In the genomic region with DNA sequence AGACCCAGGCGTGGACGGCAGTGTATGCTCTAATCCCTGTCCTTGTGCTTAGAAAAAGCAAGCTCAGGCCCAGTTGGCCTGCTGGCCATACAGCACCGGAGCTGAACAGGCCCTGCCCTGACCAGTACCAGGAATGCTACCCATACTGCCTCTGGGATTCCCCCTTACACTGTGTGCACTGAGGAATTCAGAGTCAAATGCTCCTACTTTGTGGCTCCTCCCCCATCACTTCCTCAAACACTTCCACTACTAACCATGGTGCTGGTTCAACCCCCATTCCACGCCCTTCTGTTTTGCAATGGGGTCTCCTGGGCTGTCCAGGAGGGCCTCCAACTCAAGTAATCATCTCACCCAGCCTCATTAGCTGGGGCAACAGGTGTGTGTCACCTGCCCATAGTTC, we compare ENCODE assay signal across 14 mouse cellular contexts. TPM values are rescaled to one million over a fixed set of nuclear protein-coding genes. Genes with fewer than 3 reads are reported as not detected.
DNase-seq lines count a peak whose midpoint lies in the region; ATAC-seq and TF ChIP-seq lines count a peak whose summit lies in the region.
"Had no signal": no experiment of that assay in that cellular context is flagged by ENCODE, and none has a peak within 500 bp of the region (broad histone marks: within the 10 kb centered on the region; RNA-seq: fewer than 3 reads in every experiment).

No protein-coding gene starts in this region.

- WGBS in kidney, embryonic 16.5 days: 79% methylated on average over 4 of the region's 4 CpGs
- WGBS in liver, embryonic 13.5 days (ENCODE audit: insufficient replicate concordance): 49% methylated on average over 4 of the region's 4 CpGs

- H3K9ac ChIP-seq in kidney, embryonic 16.5 days (replicated peaks; ENCODE audit: low read length): no peak overlapping the region
- H3K9ac ChIP-seq in liver, embryonic 13.5 days: no peak overlapping the region
- H3K9ac ChIP-seq: forebrain, embryonic 15.5 days had no signal

- ATAC-seq in kidney, embryonic 16.5 days (ENCODE audit: low FRiP score, low TSS enrichment): peak; percentile 35; the same call in 1 of the 2 replicates
- ATAC-seq in liver, embryonic 13.5 days (ENCODE audit: low read depth): peak; percentile 34; the same call in 1 of the 2 replicates
- ATAC-seq: CD4-positive, CD25-positive, alpha-beta regulatory T cell, adult 4 months; forebrain, embryonic 15.5 days had no signal

- intact Hi-C loops in left cerebral cortex, postnatal 14 days (cut with DNase I): no loop called here

- H3K36me3 ChIP-seq in kidney, embryonic 16.5 days (ENCODE audit: insufficient read depth, low read length): no peaks in the 10 kb centered on the region
- H3K36me3 ChIP-seq in E14TG2a.4 (ENCODE audit: insufficient read depth, low read length): peaks cover 76% of the 10 kb centered on the region
- no peaks in the 10 kb centered on the region for H3K36me3 ChIP-seq in liver, embryonic 13.5 days
- H3K36me3 ChIP-seq: forebrain, embryonic 15.5 days had no signal

- no peak for TF ChIP-seq CTCF in E14TG2a.4 (conservative IDR thresholded peaks at IDR 0.05; ENCODE audit: low read length)

- DNase-seq in kidney, postnatal 4 days: no peak
- peak; percentile 89 for DNase-seq in ZHBTc4 (ENCODE audit: low read depth, low spot score)
- DNase-seq in liver, embryonic 13.5 days: no peak
- no peak for DNase-seq in left cerebral cortex, postnatal 14 days (ENCODE audit: low spot score in 2 of 2)
- DNase-seq in adrenal gland, postnatal 10 days: no peak
- no peak for DNase-seq in testis, postnatal 14 days (ENCODE audit: low spot score)
- DNase-seq: cerebellum, adult 18-20 months; thymus, postnatal 4 days had no signal

- peaks cover 47% of the 10 kb centered on the region for H3K4me1 ChIP-seq in kidney, embryonic 16.5 days (ENCODE audit: insufficient read depth, low read length)
- peaks cover 100% of the 10 kb centered on the region for H3K4me1 ChIP-seq in E14TG2a.4 (replicated peaks; ENCODE audit: low read depth, low read length)
- peaks cover 31% of the 10 kb centered on the region for H3K4me1 ChIP-seq in liver, embryonic 13.5 days (replicated peaks)
- H3K4me1 ChIP-seq: forebrain, embryonic 15.5 days had no signal

- no peaks in the 10 kb centered on the region for H3K9me3 ChIP-seq in kidney, embryonic 16.5 days (ENCODE audit: low read length)
- no peaks in the 10 kb centered on the region for H3K9me3 ChIP-seq in E14TG2a.4 (ENCODE audit: low read length)
- no peaks in the 10 kb centered on the region for H3K9me3 ChIP-seq in liver, embryonic 13.5 days (replicated peaks)
- H3K9me3 ChIP-seq: forebrain, embryonic 15.5 days had no signal

- H3K4me3 ChIP-seq in kidney, embryonic 16.5 days (ENCODE audit: low read length): no peak overlapping the region
- peak overlapping the region; percentile 57 for H3K4me3 ChIP-seq in E14TG2a.4 (replicated peaks; ENCODE audit: low read length)
- H3K4me3 ChIP-seq in liver, embryonic 13.5 days (replicated peaks): no peak overlapping the region
- H3K4me3 ChIP-seq: forebrain, embryonic 15.5 days; layer of hippocampus, adult 2 months had no signal

- H3K27me3 ChIP-seq in kidney, embryonic 16.5 days (ENCODE audit: insufficient read depth, low read length): no peaks in the 10 kb centered on the region
- H3K27me3 ChIP-seq in E14TG2a.4 (ENCODE audit: insufficient read depth, low read length): no peaks in the 10 kb centered on the region
- H3K27me3 ChIP-seq in liver, embryonic 13.5 days: no peaks in the 10 kb centered on the region
- H3K27me3 ChIP-seq: forebrain, embryonic 15.5 days had no signal

- H3K4me2 ChIP-seq in kidney, embryonic 16.5 days (replicated peaks; ENCODE audit: low read depth, low read length): no peak overlapping the region
- H3K4me2 ChIP-seq in liver, embryonic 13.5 days: no peak overlapping the region
- H3K4me2 ChIP-seq: forebrain, embryonic 15.5 days had no signal

- H3K27ac ChIP-seq in kidney, embryonic 16.5 days (ENCODE audit: low read length): no peak overlapping the region
- H3K27ac ChIP-seq in liver, embryonic 13.5 days: 0 out of 2 replicates have a peak overlapping the region, but pooled peaks have one; percentile 23
- H3K27ac ChIP-seq: forebrain, embryonic 15.5 days; layer of hippocampus, adult 2 months had no signal

RNA-seq across cellular contexts. Expression of a gene that starts 18.4 kb away (rescaled TPM):
- 0.22 and 0.36 TPM in 2 replicates for polyA plus RNA-seq in kidney, embryonic 16.5 days (2015; fragmentation: Nextera tagmentation; extraction: Ambion mirVana)
- not detected in 2 replicates for polyA plus RNA-seq in liver, embryonic 13.5 days (2015; fragmentation: Nextera tagmentation; extraction: Ambion mirVana)
- not detected for total RNA-seq in left cerebral cortex, postnatal 14 days (2021)
- not detected for total RNA-seq in adrenal gland, postnatal 10 days (2021)
- total RNA-seq: gastrocnemius, adult 8-10 months; layer of hippocampus, adult 2 months had no signal
- polyA plus RNA-seq: CD4-positive, CD25-positive, alpha-beta regulatory T cell, adult 4 months; forebrain, embryonic 15.5 days had no signal

RNA-seq across cellular contexts. Expression of a gene that starts 29.1 kb away (rescaled TPM):
- 0.49 and 1.4 TPM in 2 replicates for polyA plus RNA-seq in kidney, embryonic 16.5 days (2015; fragmentation: Nextera tagmentation; extraction: Ambion mirVana)
- polyA plus RNA-seq in liver, embryonic 13.5 days (2015; fragmentation: Nextera tagmentation; extraction: Ambion mirVana): not detected in 2 replicates
- not detected for total RNA-seq in left cerebral cortex, postnatal 14 days (2021)
- under 1 TPM in 1 of 2 experiments, not detected in 1; 0.09 TPM for total RNA-seq in adrenal gland, postnatal 10 days (2021)
- total RNA-seq: gastrocnemius, adult 8-10 months; layer of hippocampus, adult 2 months had no signal
- polyA plus RNA-seq: forebrain, embryonic 15.5 days had no signal

RNA-seq across cellular contexts. Expression of a gene that starts 30.3 kb away (rescaled TPM):
- polyA plus RNA-seq in kidney, embryonic 16.5 days (2015; fragmentation: Nextera tagmentation; extraction: Ambion mirVana): 0.69 and 0.89 TPM in 2 replicates
- polyA plus RNA-seq in liver, embryonic 13.5 days (2015; fragmentation: Nextera tagmentation; extraction: Ambion mirVana): 1.4 and 1.6 TPM in 2 replicates
- total RNA-seq in left cerebral cortex, postnatal 14 days (2021): under 1 TPM; 0.44 to 0.48 TPM
- total RNA-seq in adrenal gland, postnatal 10 days (2021): under 1 TPM in 1 of 2 experiments, not detected in 1; 0.09 TPM
- total RNA-seq: gastrocnemius, adult 8-10 months had no signal
- polyA plus RNA-seq: CD4-positive, CD25-positive, alpha-beta regulatory T cell, adult 4 months had no signal
